Mouse (Mus musculus) hindbrain, embryonic 10.5 days (tissue): ENCODE measurements around the gene Gin1. TPM values are rescaled to one million over a fixed set of nuclear protein-coding genes. Genes with fewer than 3 reads are reported as not detected.

Experiments
- polyA plus RNA-seq: library from polyadenylated mRNA; unstranded; fragments of >200 nt; fragmentation: Nextera tagmentation; extraction: Ambion mirVana; gene quantifications from 2 replicates; pipeline ENCODE4 v1.2.1, GENCODE M21; 2016

Gene Gin1
- polyA plus RNA-seq, 1 experiment from 2014 or later: 14.7 TPM

Other genes starting within 250 kb of the Gin1 start
- gene D1Ertd622e, start 108.1 kb upstream of the Gin1 start, polyA plus RNA-seq: 25.2 and 26.4 TPM in 2 replicates
- gene Ppip5k2, start 239 bp downstream of the Gin1 start, polyA plus RNA-seq: 35.8 and 40.3 TPM in 2 replicates